8 mouse cellular contexts compared by ENCODE assay signal in the genomic region with DNA sequence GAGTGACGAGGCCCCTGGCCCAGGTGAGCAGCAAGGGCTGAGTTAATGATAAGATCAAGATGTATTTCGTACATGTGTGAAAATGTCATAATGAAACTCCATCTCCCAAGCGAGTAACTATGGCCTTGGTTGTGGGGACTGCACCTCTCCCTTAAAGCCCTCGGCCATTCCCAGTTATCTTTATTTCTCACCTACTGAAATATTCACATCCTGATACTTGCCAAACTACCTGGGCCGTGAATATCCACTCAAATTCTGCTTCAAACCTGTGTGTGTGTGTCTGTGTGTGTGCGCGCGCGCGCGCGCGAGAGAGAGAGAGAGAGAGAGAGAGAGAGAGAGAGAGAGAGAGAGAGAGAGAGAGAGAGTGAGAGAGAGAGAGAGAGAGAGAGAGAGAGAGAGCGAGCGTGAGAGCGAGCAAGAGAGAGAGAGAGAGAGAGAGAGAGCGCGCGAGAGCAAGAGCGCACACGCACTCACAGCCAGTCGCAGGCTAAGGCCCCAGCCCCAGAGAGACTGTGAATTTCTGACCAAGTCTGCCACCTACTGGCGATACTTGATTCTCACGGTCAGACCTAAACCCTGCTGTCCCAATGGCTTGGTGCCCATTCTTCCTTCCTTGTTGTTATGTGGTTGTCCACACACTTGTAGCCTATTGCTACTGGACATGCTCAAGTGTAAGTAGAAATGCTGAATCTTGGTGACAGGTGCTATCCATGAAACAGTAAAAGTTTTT. TPM values are rescaled to one million over a fixed set of nuclear protein-coding genes. Genes with fewer than 3 reads are reported as not detected.
DNase-seq lines count a peak whose midpoint lies in the region; ATAC-seq lines count a peak whose summit lies in the region.

No protein-coding gene starts in this region.

- H3K4me1 ChIP-seq in hindbrain, embryonic 14.5 days (replicated peaks; ENCODE audit: control insufficient read depth, insufficient read depth, low read length), result peaks cover 7% of the 10 kb centered on the region; the same call in 1 of the 2 replicates

- WGBS in hindbrain, embryonic 14.5 days, result 44% methylated on average over 19 of the region's 24 CpGs

- no peak overlapping the region for H3K27ac ChIP-seq in hindbrain, embryonic 14.5 days

- H3K36me3 ChIP-seq in hindbrain, embryonic 14.5 days (replicated peaks; ENCODE audit: control insufficient read depth, insufficient read depth), result no peaks in the 10 kb centered on the region

- DNase-seq in R1 (ENCODE audit: low read depth, low spot score), result peak; percentile 88
- peak; percentile 90 to 95 for DNase-seq in cerebellum, postnatal 25 days
- DNase-seq in frontal cortex, postnatal 36 days (ENCODE audit: low spot score in 2 of 2), result peak; percentile 85 to 92
- peak; percentile 96 for DNase-seq in hindbrain, embryonic 14.5 days (ENCODE audit: low spot score)
- peak; percentile 72 to 91 for DNase-seq in layer of hippocampus, postnatal 25 days (ENCODE audit: extremely low spot score in 1 of 2, low spot score in 1 of 2)
- peak; percentile 92 for DNase-seq in lung, postnatal 14 days
- peak; percentile 73 for DNase-seq in retina, adult 2 months (ENCODE audit: low read depth, low spot score)
- peak; percentile 84 for DNase-seq in thymus, postnatal 25 days

- ATAC-seq in hindbrain, embryonic 14.5 days (ENCODE audit: low FRiP score), result peak; percentile 96

- no peak overlapping the region for H3K9ac ChIP-seq in hindbrain, embryonic 14.5 days

- H3K4me3 ChIP-seq in hindbrain, embryonic 14.5 days (replicated peaks; ENCODE audit: low read length), result no peak overlapping the region

- no peaks in the 10 kb centered on the region for H3K9me3 ChIP-seq in hindbrain, embryonic 14.5 days (ENCODE audit: control insufficient read depth, low read length)

- peak overlapping the region; percentile 22; the same call in 1 of the 2 replicates for H3K4me2 ChIP-seq in hindbrain, embryonic 14.5 days (replicated peaks)

- no peaks in the 10 kb centered on the region for H3K27me3 ChIP-seq in hindbrain, embryonic 14.5 days (ENCODE audit: control insufficient read depth, insufficient read depth, low read length)

RNA-seq across cellular contexts. Expression of a gene that starts 21.6 kb away (rescaled TPM):
- 0.76 and 1.5 TPM in 2 replicates for polyA plus RNA-seq in hindbrain, embryonic 14.5 days (2014; fragmentation: Nextera tagmentation; extraction: Ambion mirVana)
- total RNA-seq in layer of hippocampus, postnatal 25 days (2021), result 1 to 10 TPM in 1 of 2 experiments, under 1 TPM in 1; 0.89 to 1.1 TPM

RNA-seq across cellular contexts. Expression of a gene that starts 29.0 kb away (rescaled TPM):
- polyA plus RNA-seq in hindbrain, embryonic 14.5 days (2014; fragmentation: Nextera tagmentation; extraction: Ambion mirVana), result 64.7 and 71.6 TPM in 2 replicates
- 10 to 100 TPM; 51.3 to 77.8 TPM for total RNA-seq in layer of hippocampus, postnatal 25 days (2021)
